In the genomic region with DNA sequence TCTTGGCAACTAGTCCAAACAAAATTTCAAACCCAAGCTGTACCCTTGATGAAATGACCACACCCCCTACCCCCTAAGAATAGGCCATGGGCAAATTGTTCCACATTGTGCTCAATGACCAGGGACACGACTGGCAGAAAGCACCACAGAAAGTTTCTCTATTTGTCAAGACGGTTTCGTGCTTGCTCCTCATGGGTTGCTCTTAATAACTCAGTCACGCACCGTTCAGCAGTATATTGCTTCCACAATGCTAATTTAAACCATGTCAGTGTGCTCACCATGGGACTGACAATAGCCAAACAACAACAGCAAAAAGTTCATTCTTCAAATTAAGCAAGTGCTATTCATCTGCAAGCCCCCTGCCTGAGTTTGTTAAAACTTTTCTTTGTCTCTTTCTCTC, we compare ENCODE assay signal across 27 mouse cellular contexts.
DNase-seq lines count a peak whose midpoint lies in the region; ATAC-seq lines count a peak whose summit lies in the region.
"Had no signal": no experiment of that assay in that cellular context is flagged by ENCODE, and none has a peak within 500 bp of the region (broad histone marks: within the 10 kb centered on the region; RNA-seq: fewer than 3 reads in every experiment).

No protein-coding gene starts in this region.

- no peaks in the 10 kb centered on the region for H3K36me3 ChIP-seq in lung, embryonic 16.5 days (ENCODE audit: control insufficient read depth, insufficient read depth, low read length)
- H3K36me3 ChIP-seq in embryonic facial prominence, embryonic 14.5 days (ENCODE audit: control insufficient read depth, insufficient read depth, low read length): no peaks in the 10 kb centered on the region
- H3K36me3 ChIP-seq in stomach, embryonic 14.5 days (ENCODE audit: control insufficient read depth, insufficient read depth, low read length): no peaks in the 10 kb centered on the region
- H3K36me3 ChIP-seq: heart, embryonic 13.5 days; limb, embryonic 12.5 days; midbrain, embryonic 12.5 days; neural tube, embryonic 12.5 days had no signal

- no peaks in the 10 kb centered on the region for H3K9me3 ChIP-seq in lung, embryonic 16.5 days (ENCODE audit: control insufficient read depth, low read length)
- H3K9me3 ChIP-seq in embryonic facial prominence, embryonic 14.5 days (ENCODE audit: control insufficient read depth, low read length): no peaks in the 10 kb centered on the region
- no peaks in the 10 kb centered on the region for H3K9me3 ChIP-seq in stomach, embryonic 14.5 days (ENCODE audit: control insufficient read depth, low read depth, low read length)
- H3K9me3 ChIP-seq: heart, embryonic 13.5 days; limb, embryonic 12.5 days; midbrain, embryonic 12.5 days; neural tube, embryonic 12.5 days had no signal

- peaks cover 23% of the 10 kb centered on the region for H3K4me1 ChIP-seq in lung, embryonic 16.5 days (replicated peaks; ENCODE audit: control insufficient read depth, insufficient read depth, low read length)
- H3K4me1 ChIP-seq in embryonic facial prominence, embryonic 14.5 days (ENCODE audit: control insufficient read depth, insufficient read depth, low read length): peaks cover 12% of the 10 kb centered on the region; the same call in 1 of the 2 replicates
- H3K4me1 ChIP-seq in stomach, embryonic 14.5 days (ENCODE audit: control insufficient read depth, insufficient read depth, low read length): peaks cover 14% of the 10 kb centered on the region

- no peak overlapping the region for H3K4me2 ChIP-seq in lung, embryonic 16.5 days (ENCODE audit: low read depth, low read length)
- H3K4me2 ChIP-seq in embryonic facial prominence, embryonic 14.5 days (ENCODE audit: low read depth, low read length): no peak overlapping the region
- H3K4me2 ChIP-seq in stomach, embryonic 14.5 days (replicated peaks; ENCODE audit: low read depth, low read length): no peak overlapping the region
- H3K4me2 ChIP-seq: heart, embryonic 13.5 days; limb, embryonic 12.5 days; liver, embryonic 11.5 days; midbrain, embryonic 12.5 days; neural tube, embryonic 12.5 days had no signal

- H3K27me3 ChIP-seq in lung, embryonic 16.5 days (ENCODE audit: control insufficient read depth, insufficient read depth, low read depth, low read length): no peaks in the 10 kb centered on the region
- no peaks in the 10 kb centered on the region for H3K27me3 ChIP-seq in embryonic facial prominence, embryonic 14.5 days (replicated peaks; ENCODE audit: control insufficient read depth, insufficient read depth, low read length)
- no peaks in the 10 kb centered on the region for H3K27me3 ChIP-seq in stomach, embryonic 14.5 days (ENCODE audit: control insufficient read depth, insufficient read depth, low read length)
- H3K27me3 ChIP-seq: heart, embryonic 13.5 days; limb, embryonic 12.5 days had no signal

- no peak overlapping the region for H3K4me3 ChIP-seq in lung, embryonic 16.5 days (ENCODE audit: low read length)
- no peak overlapping the region for H3K4me3 ChIP-seq in embryonic facial prominence, embryonic 14.5 days (ENCODE audit: low read depth, low read length)
- H3K4me3 ChIP-seq in stomach, embryonic 14.5 days (ENCODE audit: low read depth, low read length): no peak overlapping the region
- H3K4me3 ChIP-seq: heart, embryonic 13.5 days; layer of hippocampus, adult 2 months; limb, embryonic 12.5 days; midbrain, embryonic 12.5 days; neural tube, embryonic 12.5 days had no signal

- DNase-seq in heart, adult 11 months: peak; percentile 73
- DNase-seq in heart, postnatal 14 days: no peak
- no peak for DNase-seq in lung, postnatal 36 days
- DNase-seq in embryonic facial prominence, embryonic 14.5 days (ENCODE audit: low spot score): peak; percentile 77
- no peak for DNase-seq in kidney, postnatal 25 days
- DNase-seq in cerebellum, postnatal 14 days: no peak
- DNase-seq: cerebellum, adult 9-10 months; gastrocnemius, postnatal 10 days; heart, postnatal 4 days; kidney, adult 8-10 months; kidney, postnatal 14 days; layer of hippocampus, postnatal 36 days; liver, postnatal 0 days; retina, postnatal 1 day; right cerebral cortex, postnatal 25 days; spleen, adult 18-20 months; thymus, adult 18-20 months; thymus, postnatal 36 days had no signal

- peak overlapping the region; percentile 52 for H3K27ac ChIP-seq in lung, embryonic 16.5 days (ENCODE audit: low read length)
- peak overlapping the region; percentile 78 for H3K27ac ChIP-seq in embryonic facial prominence, embryonic 14.5 days (replicated peaks; ENCODE audit: low read depth, low read length)
- H3K27ac ChIP-seq in stomach, embryonic 14.5 days (ENCODE audit: low read length): peak overlapping the region; percentile 56; the same call in 1 of the 2 replicates
- H3K27ac ChIP-seq: layer of hippocampus, adult 2 months; limb, embryonic 12.5 days; midbrain, embryonic 12.5 days; neural tube, embryonic 12.5 days had no signal

- intact Hi-C loops in heart, postnatal 14 days (cut with DNase I): no loop called here

- H3K9ac ChIP-seq in lung, embryonic 16.5 days (ENCODE audit: low read length): no peak overlapping the region
- H3K9ac ChIP-seq in embryonic facial prominence, embryonic 14.5 days (ENCODE audit: low read depth, low read length): no peak overlapping the region
- no peak overlapping the region for H3K9ac ChIP-seq in stomach, embryonic 14.5 days (replicated peaks; ENCODE audit: low read depth, low read length)
- H3K9ac ChIP-seq: heart, embryonic 13.5 days; limb, embryonic 12.5 days; liver, postnatal 0 days; midbrain, embryonic 12.5 days; neural tube, embryonic 12.5 days had no signal

- WGBS in lung, embryonic 16.5 days: 57% methylated on average over 5 of the region's 5 CpGs
- WGBS in embryonic facial prominence, embryonic 14.5 days: 39% methylated on average over 5 of the region's 5 CpGs
- 65% methylated on average over 5 of the region's 5 CpGs for WGBS in stomach, embryonic 14.5 days

- no peak for ATAC-seq in lung, embryonic 16.5 days (ENCODE audit: low read depth)
- ATAC-seq in embryonic facial prominence, embryonic 14.5 days (ENCODE audit: low read depth): no peak
- ATAC-seq in stomach, embryonic 14.5 days (ENCODE audit: insufficient number of reproducible peaks, insufficient read depth, low FRiP score, low read depth): no peak
- ATAC-seq: forebrain, embryonic 14.5 days; liver, postnatal 0 days had no signal

Comparison
In these comparisons a context has a peak if more than half of its experiments do, and no peak if none do; other contexts are left out.
1. DNase-seq: peak in heart, adult 11 months (single experiment) and embryonic facial prominence, embryonic 14.5 days (single experiment); none in heart, postnatal 14 days (0 of 2), lung, postnatal 36 days (single experiment), kidney, postnatal 25 days (0 of 2) and cerebellum, postnatal 14 days (0 of 2).
2. Peak in every context shown above with its lines, with median percentiles within 50 percentile points of each other: H3K27ac ChIP-seq.